Mouse (Mus musculus): ENCODE results near the gene Tmem63c. TPM values are rescaled to one million over a fixed set of nuclear protein-coding genes. Genes with fewer than 3 reads are reported as not detected.

Gene Tmem63c
- polyA plus RNA-seq, 1 experiment from 2014 or later = not detected

GRCm38 (mm10) chr12:87052661-87053321 lies 31.7 kb downstream of the Tmem63c start:
- DNase-seq (ENCODE audit: low read depth, low spot score) (no peak), ATAC-seq (no peak)
- peaks cover 44% of the 10 kb centered on the region for H3K27me3 ChIP-seq
- ChIA-PET POLR2A (no interaction called here), CTCF (interaction anchor here (1.0 to 2.1 kb wide), 6 partner anchors 31 to 338 kb away, joined by 3 to 11 read pairs (median 4); no protein-coding TSS in a partner anchor)
- in situ Hi-C loops (cut with MboI; ENCODE audit: low pct_unique_long_range_greater_than_20kb) = loop anchor here (5.0 kb wide), 1 partner anchor 290 kb away; no protein-coding TSS in a partner anchor
- peak; percentile 75 for TF ChIP-seq CTCF (IDR thresholded peaks at IDR 0.05)

GRCm38 (mm10) chr12:87054873-87055272 lies 33.7 kb downstream of the Tmem63c start:
- in situ Hi-C loops (cut with MboI; ENCODE audit: low pct_unique_long_range_greater_than_20kb) = loop anchor here (5.0 kb wide), 1 partner anchor 293 kb away; no protein-coding TSS in a partner anchor
- DNase-seq (ENCODE audit: low read depth, low spot score) (no peak), ATAC-seq (no peak)
- peaks cover 47% of the 10 kb centered on the region for H3K27me3 ChIP-seq
- ChIA-PET CTCF (no interaction called here), POLR2A (no interaction called here)
- TF ChIP-seq CTCF (IDR thresholded peaks at IDR 0.05) = no peak

GRCm38 (mm10) chr12:87057066-87057465 lies 35.9 kb downstream of the Tmem63c start:
- POLR2A ChIA-PET = no interaction called here
- TF ChIP-seq CTCF (IDR thresholded peaks at IDR 0.05) = no peak
- in situ Hi-C loops (cut with MboI; ENCODE audit: low pct_unique_long_range_greater_than_20kb) = no loop called here
- DNase-seq (ENCODE audit: low read depth, low spot score) (no peak), ATAC-seq (no peak)
- CTCF ChIA-PET = no interaction called here
- peaks cover 65% of the 10 kb centered on the region for H3K27me3 ChIP-seq

- CTCF ChIA-PET = no interaction called here
- ATAC-seq = no peak
- in situ Hi-C loops (cut with MboI; ENCODE audit: low pct_unique_long_range_greater_than_20kb) = no loop called here
- no peak for DNase-seq (ENCODE audit: low read depth, low spot score)
- H3K27me3 ChIP-seq = peaks cover 26% of the 10 kb centered on the region
- no peak for TF ChIP-seq CTCF (IDR thresholded peaks at IDR 0.05)
- POLR2A ChIA-PET = no interaction called here
These were observed 44.3 kb downstream of the Tmem63c start for GRCm38 (mm10) chr12:87065446-87065845.

- ATAC-seq (no peak), DNase-seq (ENCODE audit: low read depth, low spot score) (no peak)
- POLR2A ChIA-PET = no interaction called here
- CTCF ChIA-PET = no interaction called here
- peaks cover 24% of the 10 kb centered on the region for H3K27me3 ChIP-seq
- no peak for TF ChIP-seq CTCF (IDR thresholded peaks at IDR 0.05)
- in situ Hi-C loops (cut with MboI; ENCODE audit: low pct_unique_long_range_greater_than_20kb) = no loop called here
These were observed 45.3 kb downstream of the Tmem63c start for GRCm38 (mm10) chr12:87066429-87066828.

GRCm38 (mm10) chr12:87070520-87070919 lies 49.4 kb downstream of the Tmem63c start:
- TF ChIP-seq CTCF (IDR thresholded peaks at IDR 0.05) = no peak
- in situ Hi-C loops (cut with MboI; ENCODE audit: low pct_unique_long_range_greater_than_20kb) = no loop called here
- ATAC-seq (no peak), DNase-seq (ENCODE audit: low read depth, low spot score) (no peak)
- ChIA-PET CTCF (no interaction called here), POLR2A (no interaction called here)
- peaks cover 20% of the 10 kb centered on the region for H3K27me3 ChIP-seq

GRCm38 (mm10) chr12:87076610-87077009 lies 55.5 kb downstream of the Tmem63c start:
- ChIA-PET CTCF (no interaction called here), POLR2A (no interaction called here)
- ATAC-seq (no peak), DNase-seq (ENCODE audit: low read depth, low spot score) (no peak)
- peaks cover 28% of the 10 kb centered on the region for H3K27me3 ChIP-seq
- TF ChIP-seq CTCF (IDR thresholded peaks at IDR 0.05) = no peak
- in situ Hi-C loops (cut with MboI; ENCODE audit: low pct_unique_long_range_greater_than_20kb) = no loop called here

GRCm38 (mm10) chr12:87082797-87083196 lies 61.7 kb downstream of the Tmem63c start:
- H3K27me3 ChIP-seq = peaks cover 27% of the 10 kb centered on the region
- ATAC-seq = no peak

GRCm38 (mm10) chr12:87087236-87087635 lies 66.1 kb downstream of the Tmem63c start:
- no peak for TF ChIP-seq CTCF (IDR thresholded peaks at IDR 0.05)
- ChIA-PET CTCF (no interaction called here), POLR2A (no interaction called here)
- ATAC-seq = no peak
- peaks cover 7% of the 10 kb centered on the region for H3K27me3 ChIP-seq
- no peak for DNase-seq (ENCODE audit: low read depth, low spot score)
- in situ Hi-C loops (cut with MboI; ENCODE audit: low pct_unique_long_range_greater_than_20kb) = no loop called here

More at GRCm38 (mm10) chr12:87082797-87083196, 61.7 kb downstream of the Tmem63c start:
- POLR2A ChIA-PET = no interaction called here
- TF ChIP-seq CTCF (IDR thresholded peaks at IDR 0.05) = no peak
- CTCF ChIA-PET = no interaction called here
- DNase-seq (ENCODE audit: low read depth, low spot score) = no peak
- in situ Hi-C loops (cut with MboI; ENCODE audit: low pct_unique_long_range_greater_than_20kb) = no loop called here

GRCm38 (mm10) chr12:87088331-87088730 lies 67.2 kb downstream of the Tmem63c start:
- in situ Hi-C loops (cut with MboI; ENCODE audit: low pct_unique_long_range_greater_than_20kb) = no loop called here
- H3K27me3 ChIP-seq = no peaks in the 10 kb centered on the region
- TF ChIP-seq CTCF (IDR thresholded peaks at IDR 0.05) = no peak
- DNase-seq (ENCODE audit: low read depth, low spot score) (no peak), ATAC-seq (no peak)
- ChIA-PET POLR2A (no interaction called here), CTCF (no interaction called here)

- ChIA-PET POLR2A (no interaction called here), CTCF (no interaction called here)
- no peak for DNase-seq (ENCODE audit: low read depth, low spot score)
- in situ Hi-C loops (cut with MboI; ENCODE audit: low pct_unique_long_range_greater_than_20kb) = no loop called here
- no peak for ATAC-seq
- TF ChIP-seq CTCF (IDR thresholded peaks at IDR 0.05) = no peak
- H3K27me3 ChIP-seq = no peaks in the 10 kb centered on the region
These were observed 68.1 kb downstream of the Tmem63c start for GRCm38 (mm10) chr12:87089255-87089654.

GRCm38 (mm10) chr12:87089701-87090100 lies 68.6 kb downstream of the Tmem63c start:
- in situ Hi-C loops (cut with MboI; ENCODE audit: low pct_unique_long_range_greater_than_20kb) = no loop called here
- ATAC-seq (no peak), DNase-seq (ENCODE audit: low read depth, low spot score) (no peak)
- H3K27me3 ChIP-seq = no peaks in the 10 kb centered on the region
- TF ChIP-seq CTCF (IDR thresholded peaks at IDR 0.05) = no peak
- ChIA-PET POLR2A (no interaction called here), CTCF (no interaction called here)

Measured in Patski (cell line).